Mouse (Mus musculus): ENCODE measurements around the gene Mrm2. TPM values are rescaled to one million over a fixed set of nuclear protein-coding genes. Genes with fewer than 3 reads are reported as not detected.
"Not testable (repeated sequence)": the region's sequence is repeated elsewhere in the genome, so short reads cannot be mapped to it uniquely, and the experiment has no call there.

The Mrm2 gene
- polyA plus RNA-seq, 1 experiment = 6.5 TPM

- H3K4me1 ChIP-seq (ENCODE audit: control insufficient read depth, insufficient read depth, low read length) = peaks cover 41% of the 10 kb centered on the region
- TF ChIP-seq POLR2A (IDR thresholded peaks at IDR 0.05; ENCODE audit: borderline replicate concordance, low read depth, low read length) = no peak
- TF ChIP-seq CTCF (IDR thresholded peaks at IDR 0.05; ENCODE audit: low read depth, low read length) = no peak
- no peak overlapping the region for H3K27ac ChIP-seq (ENCODE audit: insufficient read depth, low read depth, low read length)
- no peak overlapping the region for H3K4me3 ChIP-seq (ENCODE audit: insufficient read depth, low read length)
Observed at GRCm38 (mm10) chr5:140369466-140369865, 37.8 kb upstream of the Mrm2 start.

- no peak overlapping the region for H3K4me3 ChIP-seq (ENCODE audit: insufficient read depth, low read length)
- TF ChIP-seq POLR2A (IDR thresholded peaks at IDR 0.05; ENCODE audit: borderline replicate concordance, low read depth, low read length) (no peak), CTCF (IDR thresholded peaks at IDR 0.05; ENCODE audit: low read depth, low read length) (no peak)
- H3K4me1 ChIP-seq (ENCODE audit: control insufficient read depth, insufficient read depth, low read length) = peaks cover 40% of the 10 kb centered on the region
- no peak overlapping the region for H3K27ac ChIP-seq (ENCODE audit: insufficient read depth, low read depth, low read length)
Observed at GRCm38 (mm10) chr5:140368926-140369325, 37.2 kb upstream of the Mrm2 start.

- H3K27ac ChIP-seq (ENCODE audit: insufficient read depth, low read depth, low read length); H3K4me3 ChIP-seq (ENCODE audit: insufficient read depth, low read length): not testable (repeated sequence)
- peaks cover 33% of the 10 kb centered on the region for H3K4me1 ChIP-seq (ENCODE audit: control insufficient read depth, insufficient read depth, low read length)
Observed at GRCm38 (mm10) chr5:140368126-140368525, 36.4 kb upstream of the Mrm2 start.

GRCm38 (mm10) chr5:140364415-140364814, 32.7 kb upstream of the Mrm2 start:
- no peak overlapping the region for H3K4me3 ChIP-seq (ENCODE audit: insufficient read depth, low read length)
- no peak overlapping the region for H3K27ac ChIP-seq (ENCODE audit: insufficient read depth, low read depth, low read length)
- peaks cover 2% of the 10 kb centered on the region for H3K4me1 ChIP-seq (ENCODE audit: control insufficient read depth, insufficient read depth, low read length)
- TF ChIP-seq CTCF (IDR thresholded peaks at IDR 0.05; ENCODE audit: low read depth, low read length) (no peak), POLR2A (IDR thresholded peaks at IDR 0.05; ENCODE audit: borderline replicate concordance, low read depth, low read length) (no peak)

- Histone ChIP-seq H3K4me1 (ENCODE audit: control insufficient read depth, insufficient read depth, low read length) (no peaks in the 10 kb centered on the region), H3K27ac (ENCODE audit: insufficient read depth, low read depth, low read length) (no peak overlapping the region), H3K4me3 (ENCODE audit: insufficient read depth, low read length) (no peak overlapping the region)
- no peak for TF ChIP-seq POLR2A (IDR thresholded peaks at IDR 0.05; ENCODE audit: borderline replicate concordance, low read depth, low read length)
- no peak for TF ChIP-seq CTCF (IDR thresholded peaks at IDR 0.05; ENCODE audit: low read depth, low read length)
Observed at GRCm38 (mm10) chr5:140359930-140360674, 28.4 kb upstream of the Mrm2 start.

- no peak overlapping the region for H3K4me3 ChIP-seq (ENCODE audit: insufficient read depth, low read length)
- TF ChIP-seq CTCF (IDR thresholded peaks at IDR 0.05; ENCODE audit: low read depth, low read length) = no peak
- TF ChIP-seq POLR2A (IDR thresholded peaks at IDR 0.05; ENCODE audit: borderline replicate concordance, low read depth, low read length) = no peak
- H3K27ac ChIP-seq (ENCODE audit: insufficient read depth, low read depth, low read length) = no peak overlapping the region
Observed at GRCm38 (mm10) chr5:140357466-140357865, 25.8 kb upstream of the Mrm2 start.

GRCm38 (mm10) chr5:140355934-140356333, 24.2 kb upstream of the Mrm2 start:
- H3K4me1 ChIP-seq (ENCODE audit: control insufficient read depth, insufficient read depth, low read length) = peaks cover 9% of the 10 kb centered on the region
- no peak for TF ChIP-seq POLR2A (IDR thresholded peaks at IDR 0.05; ENCODE audit: borderline replicate concordance, low read depth, low read length)
- TF ChIP-seq CTCF (IDR thresholded peaks at IDR 0.05; ENCODE audit: low read depth, low read length) = no peak
- H3K27ac ChIP-seq (ENCODE audit: insufficient read depth, low read depth, low read length) = no peak overlapping the region
- H3K4me3 ChIP-seq (ENCODE audit: insufficient read depth, low read length) = no peak overlapping the region

More at GRCm38 (mm10) chr5:140357466-140357865, 25.8 kb upstream of the Mrm2 start:
- no peaks in the 10 kb centered on the region for H3K4me1 ChIP-seq (ENCODE audit: control insufficient read depth, insufficient read depth, low read length)

GRCm38 (mm10) chr5:140352352-140352751, 20.7 kb upstream of the Mrm2 start:
- H3K27ac ChIP-seq (ENCODE audit: insufficient read depth, low read depth, low read length) = no peak overlapping the region
- H3K4me1 ChIP-seq (ENCODE audit: control insufficient read depth, insufficient read depth, low read length) = peaks cover 34% of the 10 kb centered on the region
- TF ChIP-seq CTCF (IDR thresholded peaks at IDR 0.05; ENCODE audit: low read depth, low read length) (no peak), POLR2A (IDR thresholded peaks at IDR 0.05; ENCODE audit: borderline replicate concordance, low read depth, low read length) (no peak)

GRCm38 (mm10) chr5:140350731-140351497, 19.2 kb upstream of the Mrm2 start:
- peaks cover 34% of the 10 kb centered on the region for H3K4me1 ChIP-seq (ENCODE audit: control insufficient read depth, insufficient read depth, low read length)
- TF ChIP-seq POLR2A (IDR thresholded peaks at IDR 0.05; ENCODE audit: borderline replicate concordance, low read depth, low read length) (no peak), CTCF (IDR thresholded peaks at IDR 0.05; ENCODE audit: low read depth, low read length) (no peak)

More at GRCm38 (mm10) chr5:140352352-140352751, 20.7 kb upstream of the Mrm2 start:
- H3K4me3 ChIP-seq (ENCODE audit: insufficient read depth, low read length) = no peak overlapping the region

GRCm38 (mm10) chr5:140349882-140350281, 18.2 kb upstream of the Mrm2 start:
- Histone ChIP-seq H3K4me3 (ENCODE audit: insufficient read depth, low read length) (no peak overlapping the region), H3K27ac (ENCODE audit: insufficient read depth, low read depth, low read length) (peak overlapping the region; percentile 76), H3K4me1 (ENCODE audit: control insufficient read depth, insufficient read depth, low read length) (peaks cover 34% of the 10 kb centered on the region)
- no peak for TF ChIP-seq CTCF (IDR thresholded peaks at IDR 0.05; ENCODE audit: low read depth, low read length)
- no peak for TF ChIP-seq POLR2A (IDR thresholded peaks at IDR 0.05; ENCODE audit: borderline replicate concordance, low read depth, low read length)

More at GRCm38 (mm10) chr5:140350731-140351497, 19.2 kb upstream of the Mrm2 start:
- Histone ChIP-seq H3K27ac (ENCODE audit: insufficient read depth, low read depth, low read length) (peak overlapping the region; percentile 76), H3K4me3 (ENCODE audit: insufficient read depth, low read length) (no peak overlapping the region)

Data from bone marrow macrophage, adult 2 months (primary cell).